Mouse (Mus musculus): ENCODE data around the gene Snapc3. TPM values are rescaled to one million over a fixed set of nuclear protein-coding genes. Genes with fewer than 3 reads are reported as not detected.

Snapc3 gene
- polyA plus RNA-seq, 1 experiment from 2014 or later, result 86.1 TPM

DNA sequence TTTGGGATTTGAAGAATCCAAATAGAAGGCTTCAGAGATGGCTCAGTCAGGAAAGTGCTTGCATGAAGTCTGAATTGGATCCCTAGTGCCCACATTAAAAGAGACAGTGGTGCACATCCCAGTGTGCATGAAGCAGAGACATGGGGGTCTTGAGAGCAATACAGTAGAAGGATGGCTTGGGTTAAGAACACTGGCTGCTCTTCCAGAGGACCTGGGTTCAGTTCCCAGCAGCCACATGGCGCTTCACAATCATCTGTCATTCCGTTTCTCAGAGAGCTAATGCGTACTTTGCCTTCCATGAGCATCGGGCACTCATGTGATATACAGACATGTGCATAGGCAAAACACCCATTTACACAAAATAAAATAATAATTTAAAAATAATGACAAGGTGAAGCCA, 7.6 kb downstream of the Snapc3 start:
- H3K27ac ChIP-seq, result no peak overlapping the region
- ATAC-seq (ENCODE audit: low FRiP score, low read depth), result no peak
- peaks cover 66% of the 10 kb centered on the region for H3K36me3 ChIP-seq
- H3K4me2 ChIP-seq (replicated peaks), result no peak overlapping the region
- H3K27me3 ChIP-seq (replicated peaks), result no peaks in the 10 kb centered on the region
- 97% methylated on average over 4 of the region's 4 CpGs for WGBS
- H3K9me3 ChIP-seq, result no peaks in the 10 kb centered on the region
- no peaks in the 10 kb centered on the region for H3K4me1 ChIP-seq
- H3K9ac ChIP-seq, result no peak overlapping the region
- no peak overlapping the region for H3K4me3 ChIP-seq

GRCm38 (mm10) chr4:83427141-83427540, 9.6 kb downstream of the Snapc3 start:
- Histone ChIP-seq H3K9ac (no peak overlapping the region), H3K4me3 (no peak overlapping the region), H3K36me3 (peaks cover 69% of the 10 kb centered on the region), H3K27me3 (replicated peaks) (no peaks in the 10 kb centered on the region), H3K9me3 (no peaks in the 10 kb centered on the region), H3K4me2 (replicated peaks) (no peak overlapping the region), H3K4me1 (no peaks in the 10 kb centered on the region), H3K27ac (no peak overlapping the region)
- no peak for ATAC-seq (ENCODE audit: low FRiP score, low read depth)
- WGBS, result 96% methylated on average over 7 of the region's 7 CpGs

DNA sequence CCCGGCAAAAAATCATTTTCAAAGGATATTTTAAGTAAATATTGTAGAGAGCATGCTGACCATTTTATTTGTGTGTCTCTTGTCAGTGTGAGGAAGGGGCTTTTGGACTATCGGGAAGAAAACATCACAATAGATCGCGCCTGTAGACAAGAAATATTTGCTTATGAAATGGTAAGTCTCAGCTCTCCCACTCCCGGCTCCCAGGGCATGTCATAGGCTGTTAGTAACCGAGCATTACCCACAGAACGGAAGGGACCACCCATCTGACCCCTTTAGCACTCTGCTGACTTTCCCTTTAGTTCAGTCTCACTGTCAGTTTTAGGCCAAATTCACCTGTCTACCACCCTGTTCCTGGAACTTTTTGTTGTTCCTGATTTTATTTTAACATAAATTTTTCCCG, 10.2 kb downstream of the Snapc3 start:
- Histone ChIP-seq H3K27me3 (replicated peaks) (no peaks in the 10 kb centered on the region), H3K4me2 (replicated peaks) (no peak overlapping the region), H3K4me1 (no peaks in the 10 kb centered on the region), H3K4me3 (no peak overlapping the region), H3K9me3 (no peaks in the 10 kb centered on the region), H3K27ac (no peak overlapping the region), H3K9ac (no peak overlapping the region), H3K36me3 (peaks cover 66% of the 10 kb centered on the region)
- ATAC-seq (ENCODE audit: low FRiP score, low read depth), result no peak
- WGBS, result 94% methylated on average over 8 of the region's 8 CpGs

DNA sequence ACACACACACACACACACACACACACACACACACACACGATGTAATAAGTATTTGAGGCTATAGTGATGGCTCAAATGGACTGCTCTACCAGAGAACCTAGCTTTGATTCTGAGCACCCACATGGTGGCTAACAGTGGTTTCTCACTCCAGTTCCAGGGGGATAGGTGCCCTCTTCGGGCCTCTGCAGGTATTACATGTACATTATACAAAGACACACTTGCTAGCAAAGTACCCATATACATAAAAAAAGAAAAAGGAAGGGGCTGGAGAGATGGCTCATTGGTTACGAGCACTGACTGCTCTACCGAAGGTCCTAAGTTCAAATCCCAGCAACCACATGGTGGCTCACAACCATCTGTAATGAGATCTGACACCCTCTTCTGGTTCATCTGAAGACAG, 11.3 kb downstream of the Snapc3 start:
- Histone ChIP-seq H3K9me3 (no peaks in the 10 kb centered on the region), H3K4me1 (no peaks in the 10 kb centered on the region), H3K4me2 (replicated peaks) (no peak overlapping the region), H3K27me3 (replicated peaks) (no peaks in the 10 kb centered on the region), H3K9ac (no peak overlapping the region), H3K27ac (no peak overlapping the region), H3K36me3 (peaks cover 60% of the 10 kb centered on the region), H3K4me3 (no peak overlapping the region)
- no peak for ATAC-seq (ENCODE audit: low FRiP score, low read depth)
- WGBS, result 86% methylated on average over 4 of the region's 4 CpGs

DNA sequence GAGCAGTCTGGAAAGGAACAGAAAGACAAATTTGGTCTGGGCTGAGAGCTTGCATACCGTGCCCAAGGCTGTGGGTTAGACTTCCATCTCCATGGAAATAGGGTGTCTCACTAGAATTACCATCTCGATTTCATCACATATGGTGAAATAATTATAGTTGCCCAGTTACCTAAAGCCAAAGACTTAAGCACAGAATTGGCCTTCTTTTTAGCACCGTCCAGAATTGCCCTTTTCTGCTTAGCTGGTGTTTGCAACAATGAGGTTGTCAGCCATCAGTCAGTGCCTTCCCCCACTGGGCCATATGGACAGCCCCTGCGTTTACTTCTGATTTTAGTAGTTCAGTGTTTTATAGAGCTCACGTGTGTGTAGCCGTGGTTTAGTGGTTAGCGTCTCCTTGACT, 14.4 kb downstream of the Snapc3 start:
- ATAC-seq (ENCODE audit: low FRiP score, low read depth), result no peak
- Histone ChIP-seq H3K27ac (no peak overlapping the region), H3K36me3 (peaks cover 65% of the 10 kb centered on the region), H3K27me3 (replicated peaks) (no peaks in the 10 kb centered on the region), H3K4me3 (no peak overlapping the region), H3K4me2 (replicated peaks) (no peak overlapping the region), H3K4me1 (no peaks in the 10 kb centered on the region), H3K9me3 (no peaks in the 10 kb centered on the region), H3K9ac (no peak overlapping the region)
- 86% methylated on average over 7 of the region's 7 CpGs for WGBS

- Histone ChIP-seq H3K27me3 (replicated peaks) (no peaks in the 10 kb centered on the region), H3K4me2 (replicated peaks) (no peak overlapping the region), H3K36me3 (peaks cover 62% of the 10 kb centered on the region), H3K9me3 (no peaks in the 10 kb centered on the region), H3K9ac (no peak overlapping the region), H3K4me3 (no peak overlapping the region), H3K4me1 (no peaks in the 10 kb centered on the region), H3K27ac (no peak overlapping the region)
- 96% methylated on average over 6 of the region's 6 CpGs for WGBS
- no peak for ATAC-seq (ENCODE audit: low FRiP score, low read depth)
These were observed 15.4 kb downstream of the Snapc3 start for GRCm38 (mm10) chr4:83432901-83433300.

- H3K36me3 ChIP-seq, result peaks cover 68% of the 10 kb centered on the region
- no peaks in the 10 kb centered on the region for H3K27me3 ChIP-seq (replicated peaks)
- H3K9ac ChIP-seq, result no peak overlapping the region
- no peak overlapping the region for H3K4me3 ChIP-seq
- no peak overlapping the region for H3K27ac ChIP-seq
- no peaks in the 10 kb centered on the region for H3K4me1 ChIP-seq
- no peak overlapping the region for H3K4me2 ChIP-seq (replicated peaks)
- H3K9me3 ChIP-seq, result no peaks in the 10 kb centered on the region
- 96% methylated on average over 8 of the region's 8 CpGs for WGBS
- no peak for ATAC-seq (ENCODE audit: low FRiP score, low read depth)
These were observed 18.9 kb downstream of the Snapc3 start for GRCm38 (mm10) chr4:83436375-83436774.

DNA sequence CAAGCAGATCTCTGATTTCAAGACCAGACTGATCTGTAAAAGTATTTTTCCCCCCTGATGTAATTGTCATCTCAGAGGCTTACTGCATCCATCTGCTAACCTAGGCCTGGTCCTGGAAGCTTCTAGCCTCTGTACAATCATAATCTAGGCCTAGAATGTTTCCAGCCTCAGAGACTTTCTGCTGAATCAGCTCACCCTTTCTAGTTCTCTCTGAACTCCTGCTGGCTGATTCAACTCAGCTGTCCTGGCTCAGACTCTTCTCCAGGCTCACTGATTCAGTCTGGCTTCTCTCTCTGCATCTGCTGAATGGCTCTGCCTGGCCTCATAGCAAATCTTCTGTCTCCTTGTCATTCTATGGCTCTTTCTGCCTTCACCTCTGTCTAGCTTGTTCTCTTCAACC, 20.6 kb downstream of the Snapc3 start:
- Histone ChIP-seq H3K4me1 (no peaks in the 10 kb centered on the region), H3K9ac (no peak overlapping the region), H3K4me2 (replicated peaks) (no peak overlapping the region), H3K36me3 (peaks cover 77% of the 10 kb centered on the region), H3K9me3 (no peaks in the 10 kb centered on the region), H3K27ac (no peak overlapping the region), H3K4me3 (no peak overlapping the region), H3K27me3 (replicated peaks) (no peaks in the 10 kb centered on the region)
- ATAC-seq (ENCODE audit: low FRiP score, low read depth), result no peak

DNA sequence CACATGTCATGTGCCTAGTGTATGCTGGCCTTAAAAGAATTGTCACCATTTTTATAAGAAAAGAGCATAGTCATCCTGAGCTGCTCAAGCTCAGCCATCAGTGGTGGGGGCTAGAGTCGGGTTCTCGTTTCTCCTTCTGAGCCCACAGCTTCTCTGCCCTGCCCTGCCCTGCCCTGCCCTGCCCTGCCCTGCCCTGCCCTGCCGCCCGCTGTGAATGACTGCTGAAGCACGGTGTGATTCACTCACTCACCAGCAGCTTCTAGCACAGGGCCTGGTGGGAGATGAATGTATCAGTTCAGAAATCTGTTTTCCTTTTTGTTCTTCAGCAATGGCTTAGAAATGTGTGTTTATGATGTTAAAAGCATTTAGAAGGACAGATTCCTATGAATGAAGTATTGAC, 21.5 kb downstream of the Snapc3 start:
- 63% methylated on average over 5 of the region's 5 CpGs for WGBS
- no peak overlapping the region for H3K4me2 ChIP-seq (replicated peaks)

DNA sequence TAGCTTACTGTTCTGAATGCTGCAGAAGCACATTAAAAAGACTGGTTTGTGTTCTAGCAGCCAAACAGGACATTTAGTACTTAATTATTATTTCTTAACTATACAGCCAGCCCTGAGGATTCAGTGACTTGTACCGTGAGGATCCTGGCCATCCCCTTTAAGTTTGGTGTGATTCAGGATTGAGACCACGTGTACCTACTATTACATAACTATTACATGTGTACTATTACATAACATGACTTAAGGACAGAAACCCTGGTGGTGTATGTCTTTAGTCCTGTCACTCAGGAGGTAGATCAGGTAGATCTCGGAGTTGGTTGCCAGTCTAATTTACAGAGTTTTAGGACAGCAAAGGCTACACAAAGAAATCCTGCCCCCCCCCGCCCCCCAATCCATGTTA, 23.5 kb downstream of the Snapc3 start:
- H3K36me3 ChIP-seq, result peaks cover 52% of the 10 kb centered on the region

More for the DNA sequence above, 21.5 kb downstream of the Snapc3 start:
- Histone ChIP-seq H3K4me3 (no peak overlapping the region), H3K9ac (no peak overlapping the region), H3K36me3 (peaks cover 70% of the 10 kb centered on the region), H3K4me1 (no peaks in the 10 kb centered on the region), H3K9me3 (no peaks in the 10 kb centered on the region), H3K27me3 (replicated peaks) (no peaks in the 10 kb centered on the region), H3K27ac (no peak overlapping the region)
- no peak for ATAC-seq (ENCODE audit: low FRiP score, low read depth)

GRCm38 (mm10) chr4:83450785-83451184, 33.3 kb downstream of the Snapc3 start:
- H3K4me2 ChIP-seq (replicated peaks), result no peak overlapping the region
- WGBS, result 95% methylated on average over 4 of the region's 4 CpGs
- no peak for ATAC-seq (ENCODE audit: low FRiP score, low read depth)

More for the DNA sequence above, 23.5 kb downstream of the Snapc3 start:
- no peak overlapping the region for H3K27ac ChIP-seq
- no peak overlapping the region for H3K9ac ChIP-seq
- H3K27me3 ChIP-seq (replicated peaks), result no peaks in the 10 kb centered on the region
- H3K4me1 ChIP-seq, result no peaks in the 10 kb centered on the region
- H3K9me3 ChIP-seq, result no peaks in the 10 kb centered on the region
- 90% methylated on average over 4 of the region's 4 CpGs for WGBS
- no peak for ATAC-seq (ENCODE audit: low FRiP score, low read depth)
- H3K4me3 ChIP-seq, result no peak overlapping the region
- H3K4me2 ChIP-seq (replicated peaks), result no peak overlapping the region

DNA sequence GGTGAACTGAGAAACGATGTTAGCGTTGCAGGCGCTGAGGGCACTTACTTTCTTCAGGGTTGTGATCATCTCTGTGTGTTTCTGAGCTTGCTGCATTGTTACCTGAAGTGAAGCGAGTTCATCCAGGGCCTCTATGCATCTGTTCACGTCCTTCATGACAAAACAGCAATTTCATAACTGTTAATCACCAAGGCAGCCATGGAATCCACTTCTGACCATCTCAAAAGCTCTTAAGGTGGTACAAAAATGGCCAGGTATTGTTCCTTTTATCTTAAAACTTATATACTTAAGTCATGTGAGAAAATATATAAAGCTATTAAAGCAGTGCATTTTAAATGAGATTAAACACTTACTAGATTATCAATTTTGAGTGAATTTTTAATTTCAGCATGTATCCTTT, 42.6 kb downstream of the Snapc3 start:
- no peak overlapping the region for H3K27ac ChIP-seq
- no peak overlapping the region for H3K9ac ChIP-seq
- H3K9me3 ChIP-seq, result no peaks in the 10 kb centered on the region
- no peak overlapping the region for H3K4me3 ChIP-seq
- H3K4me2 ChIP-seq (replicated peaks), result no peak overlapping the region
- 95% methylated on average over 5 of the region's 5 CpGs for WGBS
- H3K36me3 ChIP-seq, result peaks cover 67% of the 10 kb centered on the region
- no peaks in the 10 kb centered on the region for H3K4me1 ChIP-seq
- ATAC-seq (ENCODE audit: low FRiP score, low read depth), result no peak
- H3K27me3 ChIP-seq (replicated peaks), result no peaks in the 10 kb centered on the region

More at GRCm38 (mm10) chr4:83450785-83451184, 33.3 kb downstream of the Snapc3 start:
- H3K27me3 ChIP-seq (replicated peaks), result no peaks in the 10 kb centered on the region
- H3K27ac ChIP-seq, result no peak overlapping the region
- H3K4me1 ChIP-seq, result no peaks in the 10 kb centered on the region
- H3K4me3 ChIP-seq, result no peak overlapping the region
- peaks cover 58% of the 10 kb centered on the region for H3K36me3 ChIP-seq
- H3K9me3 ChIP-seq, result no peaks in the 10 kb centered on the region
- H3K9ac ChIP-seq, result no peak overlapping the region

DNA sequence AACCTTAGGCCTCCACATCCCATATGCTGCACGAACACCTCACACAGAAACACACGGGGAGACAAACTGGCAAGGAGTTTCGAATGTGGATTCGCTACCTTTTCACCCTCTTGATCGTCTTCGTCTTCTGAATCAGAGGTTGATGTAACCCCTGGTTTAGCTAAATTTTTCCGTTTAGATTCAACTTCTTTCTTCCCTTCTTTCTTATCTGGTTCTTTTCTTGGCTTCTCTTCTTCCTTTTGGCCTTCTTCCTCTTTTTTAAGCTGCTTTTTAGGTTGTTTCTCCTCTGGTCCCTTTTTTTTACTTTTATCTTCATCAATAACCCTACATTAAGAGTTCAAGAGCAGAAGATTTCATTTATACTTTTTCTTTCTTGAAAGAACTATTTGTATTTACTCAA, 47.3 kb downstream of the Snapc3 start:
- no peak for ATAC-seq (ENCODE audit: low FRiP score, low read depth)
- Histone ChIP-seq H3K27ac (no peak overlapping the region), H3K27me3 (replicated peaks) (no peaks in the 10 kb centered on the region), H3K36me3 (peaks cover 62% of the 10 kb centered on the region), H3K9me3 (no peaks in the 10 kb centered on the region), H3K4me3 (no peak overlapping the region), H3K4me1 (no peaks in the 10 kb centered on the region), H3K9ac (no peak overlapping the region), H3K4me2 (replicated peaks) (no peak overlapping the region)
- 95% methylated on average over 7 of the region's 7 CpGs for WGBS
